Mouse (Mus musculus): ENCODE measurements around the gene Kcnj14. TPM values are rescaled to one million over a fixed set of nuclear protein-coding genes. Genes with fewer than 3 reads are reported as not detected.

The Kcnj14 gene
- total and polyA plus RNA-seq, 3 experiments: 0.30 to 0.57 (median 0.33) TPM

DNA sequence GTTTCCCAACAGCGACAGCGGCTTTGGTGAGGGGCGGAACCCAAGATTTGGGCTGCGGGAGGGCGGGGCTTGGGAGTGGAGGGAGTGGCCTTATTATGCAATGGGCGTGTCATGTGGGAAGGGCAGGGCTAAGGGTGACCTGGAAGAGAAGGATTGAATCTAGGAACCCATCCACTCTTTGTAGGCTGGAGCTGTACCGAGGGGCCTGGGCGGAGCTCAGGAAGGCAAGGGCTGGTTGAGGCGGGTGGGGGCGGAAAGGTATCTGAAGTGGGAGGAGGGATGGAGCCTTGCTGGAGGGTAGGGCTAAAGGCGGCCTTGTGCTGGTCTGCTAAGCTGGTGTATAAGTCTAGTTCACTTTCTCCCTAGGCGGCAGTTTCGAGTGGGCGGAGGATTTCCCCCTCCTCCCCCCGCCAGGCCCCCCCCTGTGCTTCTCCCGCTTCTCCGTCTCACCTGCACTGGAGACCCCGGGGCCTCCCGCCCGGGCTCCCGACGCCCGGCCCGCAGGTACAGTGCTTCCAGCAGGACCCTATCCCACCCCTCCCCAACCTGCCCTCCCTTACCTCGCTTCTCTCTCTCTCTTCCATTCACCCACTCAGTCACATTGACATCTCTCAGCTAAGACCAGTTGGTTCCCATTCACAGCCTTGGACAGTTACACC lies 23.9 kb downstream of the Kcnj14 start:
- DNase-seq (ENCODE audit: low spot score) (no peak), ATAC-seq (ENCODE audit: extremely low read depth, insufficient number of reproducible peaks, low FRiP score, poor library complexity, severe bottlenecking) (no peak)
- H3K4me3 ChIP-seq (ENCODE audit: low read depth, low read length): no peak overlapping the region
- H3K9me3 ChIP-seq (replicated peaks): no peaks in the 10 kb centered on the region
- peaks cover 30% of the 10 kb centered on the region for H3K4me1 ChIP-seq (ENCODE audit: insufficient read depth, low read depth, low read length)
- H3K36me3 ChIP-seq (replicated peaks): no peaks in the 10 kb centered on the region
- peaks cover 34% of the 10 kb centered on the region for H3K27me3 ChIP-seq (ENCODE audit: insufficient read depth, low read length)
- no peak for TF ChIP-seq POLR2AphosphoS5 (IDR thresholded peaks at IDR 0.05; ENCODE audit: insufficient replicate concordance, low read depth, low read length)
- TF ChIP-seq GATA1 (IDR thresholded peaks at IDR 0.05; ENCODE audit: borderline replicate concordance, low read length): no peak
- TF ChIP-seq TAL1 (conservative IDR thresholded peaks at IDR 0.05; ENCODE audit: low read depth, low read length): no peak
- TF ChIP-seq GATA2 (IDR thresholded peaks at IDR 0.05; ENCODE audit: borderline replicate concordance, low read depth, low read length): no peak
- no peak for TF ChIP-seq CTCF (IDR thresholded peaks at IDR 0.05; ENCODE audit: low read depth, low read length)

DNA sequence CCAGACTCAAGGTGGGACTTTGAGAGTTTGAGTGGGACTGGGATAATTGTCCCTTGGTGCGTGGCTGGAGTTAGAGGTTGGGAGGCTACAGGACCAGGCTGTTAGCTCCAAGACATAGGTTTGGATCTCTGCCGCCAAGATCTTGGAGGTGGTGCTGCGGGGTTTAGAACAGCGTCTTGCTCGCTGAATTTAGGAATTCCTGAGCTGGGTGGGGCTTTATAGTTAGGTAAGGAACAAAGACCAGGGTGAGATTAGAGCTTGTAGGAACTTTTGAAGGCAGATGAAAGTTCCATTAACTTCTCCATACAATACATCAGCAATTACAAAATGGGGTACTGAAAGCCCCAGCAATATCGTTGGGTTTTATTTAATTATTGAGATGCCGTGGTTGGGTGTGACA lies 24.6 kb downstream of the Kcnj14 start:
- TF ChIP-seq GATA2 (IDR thresholded peaks at IDR 0.05; ENCODE audit: borderline replicate concordance, low read depth, low read length) (no peak), POLR2AphosphoS5 (IDR thresholded peaks at IDR 0.05; ENCODE audit: insufficient replicate concordance, low read depth, low read length) (no peak), GATA1 (IDR thresholded peaks at IDR 0.05; ENCODE audit: borderline replicate concordance, low read length) (no peak), CTCF (IDR thresholded peaks at IDR 0.05; ENCODE audit: low read depth, low read length) (no peak), TAL1 (conservative IDR thresholded peaks at IDR 0.05; ENCODE audit: low read depth, low read length) (no peak)
- no peak for DNase-seq (ENCODE audit: low spot score)
- no peak for ATAC-seq (ENCODE audit: extremely low read depth, insufficient number of reproducible peaks, low FRiP score, poor library complexity, severe bottlenecking)
- Histone ChIP-seq H3K36me3 (replicated peaks) (no peaks in the 10 kb centered on the region), H3K4me1 (ENCODE audit: insufficient read depth, low read depth, low read length) (peaks cover 30% of the 10 kb centered on the region), H3K27me3 (ENCODE audit: insufficient read depth, low read length) (peaks cover 36% of the 10 kb centered on the region), H3K4me3 (ENCODE audit: low read depth, low read length) (no peak overlapping the region), H3K9me3 (replicated peaks) (no peaks in the 10 kb centered on the region)

GRCm38 (mm10) chr7:45798931-45799330 lies 25.7 kb downstream of the Kcnj14 start:
- Histone ChIP-seq H3K36me3 (replicated peaks) (no peaks in the 10 kb centered on the region), H3K9me3 (replicated peaks) (no peaks in the 10 kb centered on the region), H3K4me1 (ENCODE audit: insufficient read depth, low read depth, low read length) (peaks cover 30% of the 10 kb centered on the region), H3K4me3 (ENCODE audit: low read depth, low read length) (no peak overlapping the region), H3K27me3 (ENCODE audit: insufficient read depth, low read length) (peaks cover 40% of the 10 kb centered on the region)
- DNase-seq (ENCODE audit: low spot score) (no peak), ATAC-seq (ENCODE audit: extremely low read depth, insufficient number of reproducible peaks, low FRiP score, poor library complexity, severe bottlenecking) (no peak)
- TF ChIP-seq POLR2AphosphoS5 (IDR thresholded peaks at IDR 0.05; ENCODE audit: insufficient replicate concordance, low read depth, low read length) (no peak), GATA2 (IDR thresholded peaks at IDR 0.05; ENCODE audit: borderline replicate concordance, low read depth, low read length) (no peak), TAL1 (conservative IDR thresholded peaks at IDR 0.05; ENCODE audit: low read depth, low read length) (no peak), CTCF (IDR thresholded peaks at IDR 0.05; ENCODE audit: low read depth, low read length) (no peak), GATA1 (IDR thresholded peaks at IDR 0.05; ENCODE audit: borderline replicate concordance, low read length) (no peak)

- Histone ChIP-seq H3K9me3 (replicated peaks) (no peaks in the 10 kb centered on the region), H3K4me3 (ENCODE audit: low read depth, low read length) (peak overlapping the region; percentile 65; the same call in 1 of the 2 replicates), H3K27me3 (ENCODE audit: insufficient read depth, low read length) (peaks cover 40% of the 10 kb centered on the region), H3K36me3 (replicated peaks) (no peaks in the 10 kb centered on the region), H3K4me1 (ENCODE audit: insufficient read depth, low read depth, low read length) (peaks cover 30% of the 10 kb centered on the region)
- TF ChIP-seq TAL1 (conservative IDR thresholded peaks at IDR 0.05; ENCODE audit: low read depth, low read length) (no peak), GATA1 (IDR thresholded peaks at IDR 0.05; ENCODE audit: borderline replicate concordance, low read length) (no peak), GATA2 (IDR thresholded peaks at IDR 0.05; ENCODE audit: borderline replicate concordance, low read depth, low read length) (no peak), POLR2AphosphoS5 (IDR thresholded peaks at IDR 0.05; ENCODE audit: insufficient replicate concordance, low read depth, low read length) (no peak), CTCF (IDR thresholded peaks at IDR 0.05; ENCODE audit: low read depth, low read length) (no peak)
- no peak for ATAC-seq (ENCODE audit: extremely low read depth, insufficient number of reproducible peaks, low FRiP score, poor library complexity, severe bottlenecking)
- DNase-seq (ENCODE audit: low spot score): no peak
Observed at GRCm38 (mm10) chr7:45798511-45798836, 26.1 kb downstream of the Kcnj14 start.

GRCm38 (mm10) chr7:45797661-45798510 lies 26.7 kb downstream of the Kcnj14 start:
- Histone ChIP-seq H3K4me1 (ENCODE audit: insufficient read depth, low read depth, low read length) (peaks cover 30% of the 10 kb centered on the region), H3K36me3 (replicated peaks) (no peaks in the 10 kb centered on the region), H3K9me3 (replicated peaks) (no peaks in the 10 kb centered on the region), H3K27me3 (ENCODE audit: insufficient read depth, low read length) (peaks cover 39% of the 10 kb centered on the region), H3K4me3 (ENCODE audit: low read depth, low read length) (peak overlapping the region; percentile 65; the same call in 1 of the 2 replicates)
- ATAC-seq (ENCODE audit: extremely low read depth, insufficient number of reproducible peaks, low FRiP score, poor library complexity, severe bottlenecking) (no peak), DNase-seq (ENCODE audit: low spot score) (no peak)
- TF ChIP-seq GATA2 (IDR thresholded peaks at IDR 0.05; ENCODE audit: borderline replicate concordance, low read depth, low read length) (no peak), POLR2AphosphoS5 (IDR thresholded peaks at IDR 0.05; ENCODE audit: insufficient replicate concordance, low read depth, low read length) (no peak), GATA1 (IDR thresholded peaks at IDR 0.05; ENCODE audit: borderline replicate concordance, low read length) (no peak), CTCF (IDR thresholded peaks at IDR 0.05; ENCODE audit: low read depth, low read length) (no peak), TAL1 (conservative IDR thresholded peaks at IDR 0.05; ENCODE audit: low read depth, low read length) (no peak)

DNA sequence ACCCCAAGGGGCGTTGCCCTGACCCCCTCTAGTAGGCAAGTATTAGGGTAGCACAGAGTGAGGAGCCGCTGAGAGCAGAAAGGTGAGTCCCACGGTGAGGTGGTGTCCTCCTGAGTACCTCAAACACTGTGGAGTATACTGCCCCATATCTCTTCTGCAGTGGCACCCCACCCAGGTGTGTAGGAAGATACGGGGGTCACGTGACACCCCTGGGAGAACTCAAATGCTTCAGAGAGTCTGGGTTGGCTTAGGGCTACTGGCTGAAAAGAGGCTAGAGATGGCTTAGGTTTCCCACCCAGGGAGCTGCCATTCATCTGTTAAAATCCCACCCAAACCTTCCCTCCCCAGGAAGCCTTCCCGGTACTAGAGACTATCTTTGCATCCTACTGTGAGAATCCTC lies 27.6 kb downstream of the Kcnj14 start:
- DNase-seq (ENCODE audit: low spot score): no peak
- no peaks in the 10 kb centered on the region for H3K36me3 ChIP-seq (replicated peaks)
- H3K4me3 ChIP-seq (ENCODE audit: low read depth, low read length): no peak overlapping the region
- H3K9me3 ChIP-seq (replicated peaks): no peaks in the 10 kb centered on the region
- TF ChIP-seq CTCF (IDR thresholded peaks at IDR 0.05; ENCODE audit: low read depth, low read length): no peak
- no peak for TF ChIP-seq TAL1 (conservative IDR thresholded peaks at IDR 0.05; ENCODE audit: low read depth, low read length)
- TF ChIP-seq GATA1 (IDR thresholded peaks at IDR 0.05; ENCODE audit: borderline replicate concordance, low read length): no peak
- TF ChIP-seq POLR2AphosphoS5 (IDR thresholded peaks at IDR 0.05; ENCODE audit: insufficient replicate concordance, low read depth, low read length): no peak
- TF ChIP-seq GATA2 (IDR thresholded peaks at IDR 0.05; ENCODE audit: borderline replicate concordance, low read depth, low read length): no peak
- peaks cover 30% of the 10 kb centered on the region for H3K4me1 ChIP-seq (ENCODE audit: insufficient read depth, low read depth, low read length)
- ATAC-seq (ENCODE audit: extremely low read depth, insufficient number of reproducible peaks, low FRiP score, poor library complexity, severe bottlenecking): peak; percentile 8; the same call in 1 of the 2 replicates
- peaks cover 37% of the 10 kb centered on the region for H3K27me3 ChIP-seq (ENCODE audit: insufficient read depth, low read length)
